Mouse (Mus musculus) MEL (cell line): ENCODE measurements around the gene Kirrel2. TPM values are rescaled to one million over a fixed set of nuclear protein-coding genes. Genes with fewer than 3 reads are reported as not detected.
A peak's percentile ranks its signal among the peaks of the same experiment; 100 is the strongest.

Source experiments
- DNase-seq: peaks from one replicate; pipeline ENCODE4 v3.0.0; 2011; ENCODE audit warnings: low read depth, low spot score
- H3K27ac ChIP-seq: 2 replicates; pipeline ENCODE4 v1.5.1; 2012; ENCODE audit warnings: low read depth, mild to moderate bottlenecking, control low read depth, low read length, moderate library complexity; ENCODE audit not compliant: control insufficient read depth
- H3K27me3 ChIP-seq, 2 experiments: fragments of 150-350 bp in 1 of 2; sonication (generic) in 1 of 2; 2 replicates each; pipeline ENCODE4 v1.6.1; 2012; ENCODE audit warnings: low read length in 2 of 2, mild to moderate bottlenecking in 2 of 2, improper control_type of control experiment in 1 of 2, moderate library complexity in 1 of 2; ENCODE audit not compliant: insufficient read depth in 2 of 2, control insufficient read depth in 1 of 2
- H3K36me3 ChIP-seq, 2 experiments: 2 replicates each; pipeline ENCODE4 v1.6.1; 2012 to 2014; ENCODE audit warnings: low read length in 2 of 2, improper control_type of control experiment in 1 of 2, inconsistent platforms in 1 of 2, mild to moderate bottlenecking in 1 of 2; ENCODE audit not compliant: insufficient read depth in 2 of 2, control insufficient read depth in 1 of 2
- H3K4me1 ChIP-seq, 2 experiments: fragments of 150-350 bp in 1 of 2; sonication (generic) in 1 of 2; 2 replicates each; pipeline ENCODE4 v1.6.1; 2012; ENCODE audit warnings: low read length in 2 of 2, improper control_type of control experiment in 1 of 2, mild to moderate bottlenecking in 1 of 2; ENCODE audit not compliant: insufficient read depth in 2 of 2, control insufficient read depth in 1 of 2
- H3K4me3 ChIP-seq, 2 experiments: fragments of 150-350 bp in 1 of 2; sonication (generic) in 1 of 2; 2 replicates each; pipeline ENCODE4 v1.5.1; 2012; ENCODE audit warnings: low read depth in 2 of 2, low read length in 2 of 2, mild to moderate bottlenecking in 2 of 2, moderate library complexity in 2 of 2, control low read depth in 1 of 2, improper control_type of control experiment in 1 of 2; ENCODE audit not compliant: control insufficient read depth in 1 of 2, insufficient read depth in 1 of 2
- H3K79me2 ChIP-seq: 2 replicates; pipeline ENCODE4 v1.6.1; 2012; ENCODE audit warnings: mild to moderate bottlenecking, low read length, moderate library complexity; ENCODE audit not compliant: control insufficient read depth, poor library complexity, insufficient read depth
- H3K9ac ChIP-seq: 2 replicates; pipeline ENCODE4 v1.6.1; 2012; ENCODE audit warnings: low read depth, mild to moderate bottlenecking, control low read depth, low read length, moderate library complexity; ENCODE audit not compliant: control insufficient read depth, poor library complexity, severe bottlenecking
- H3K9me3 ChIP-seq: fragments of 150-350 bp; sonication (generic); replicated peaks from 2 replicates; pipeline ENCODE4 v1.6.1; 2012; ENCODE audit warnings: mild to moderate bottlenecking, low read length, improper control_type of control experiment, moderate library complexity; ENCODE audit not compliant: insufficient read depth
- ETS1 ChIP-seq: IDR thresholded peaks from 2 replicates; pipeline ENCODE4 v1.6.1; 2012; ENCODE audit warnings: low read depth, mild to moderate bottlenecking, inconsistent platforms, low read length, improper control_type of control experiment, moderate library complexity
- GABPA ChIP-seq: IDR thresholded peaks from 2 replicates; pipeline ENCODE4 v1.6.1; 2012; ENCODE audit warnings: low read depth, mild to moderate bottlenecking, inconsistent platforms, low read length, improper control_type of control experiment, moderate library complexity
- JUND ChIP-seq: IDR thresholded peaks from 2 replicates; pipeline ENCODE4 v1.6.1; 2011; ENCODE audit warnings: low read depth, mild to moderate bottlenecking, improper control_type of control experiment, low read length
- MEF2A ChIP-seq: IDR thresholded peaks from 2 replicates; pipeline ENCODE4 v1.6.1; 2014; ENCODE audit warnings: low read depth, mild to moderate bottlenecking, inconsistent platforms, low read length, improper control_type of control experiment; ENCODE audit not compliant: poor library complexity, insufficient replicate concordance, severe bottlenecking; ENCODE audit errors: extremely low read depth
- NRF1 ChIP-seq: IDR thresholded peaks from 2 replicates; pipeline ENCODE4 v1.6.1; 2014; ENCODE audit warnings: low read depth, mild to moderate bottlenecking, inconsistent platforms, low read length, improper control_type of control experiment, moderate library complexity; ENCODE audit not compliant: poor library complexity, insufficient read depth, severe bottlenecking
- POLR2AphosphoS2 ChIP-seq: IDR thresholded peaks from 2 replicates; pipeline ENCODE4 v1.6.1; 2011; ENCODE audit warnings: low read length, improper control_type of control experiment
- TAL1 ChIP-seq: IDR thresholded peaks from 2 replicates; pipeline ENCODE4 v1.6.1; 2012; ENCODE audit warnings: mild to moderate bottlenecking, inconsistent platforms, low read length, moderate library complexity, mixed read lengths
- TCF12 ChIP-seq: IDR thresholded peaks from 2 replicates; pipeline ENCODE4 v1.6.1; 2014; ENCODE audit warnings: low read depth, mild to moderate bottlenecking, inconsistent platforms, low read length, improper control_type of control experiment, moderate library complexity
- ZKSCAN1 ChIP-seq: IDR thresholded peaks from 2 replicates; pipeline ENCODE4 v1.6.1; 2012; ENCODE audit warnings: low read depth, mild to moderate bottlenecking, inconsistent platforms, low read length, improper control_type of control experiment, moderate library complexity
- polyA plus RNA-seq, 2 experiments: library from polyadenylated mRNA; stranded (reverse) in 1 of 2; unstranded in 1 of 2; fragments of >175 nt in 1 of 2; fragments of >200 nt in 1 of 2; gene quantifications; 2 replicates each; pipeline versions ENCODE4 v1.2.1 to v1.2.4; 2012; ENCODE audit warnings: low replicate concordance in 2 of 2, low read depth in 1 of 2; ENCODE audit not compliant: insufficient read length in 2 of 2, insufficient read depth in 1 of 2, missing spikeins in 1 of 2
- total RNA-seq: library from RNA; depleted of rRNA; stranded (reverse); fragments of 300-350 nt; gene quantifications from 2 replicates; pipeline ENCODE4 v1.2.3, GENCODE M21; 2012

The Kirrel2 gene
- total and polyA plus RNA-seq, 3 experiments: not detected

DNA sequence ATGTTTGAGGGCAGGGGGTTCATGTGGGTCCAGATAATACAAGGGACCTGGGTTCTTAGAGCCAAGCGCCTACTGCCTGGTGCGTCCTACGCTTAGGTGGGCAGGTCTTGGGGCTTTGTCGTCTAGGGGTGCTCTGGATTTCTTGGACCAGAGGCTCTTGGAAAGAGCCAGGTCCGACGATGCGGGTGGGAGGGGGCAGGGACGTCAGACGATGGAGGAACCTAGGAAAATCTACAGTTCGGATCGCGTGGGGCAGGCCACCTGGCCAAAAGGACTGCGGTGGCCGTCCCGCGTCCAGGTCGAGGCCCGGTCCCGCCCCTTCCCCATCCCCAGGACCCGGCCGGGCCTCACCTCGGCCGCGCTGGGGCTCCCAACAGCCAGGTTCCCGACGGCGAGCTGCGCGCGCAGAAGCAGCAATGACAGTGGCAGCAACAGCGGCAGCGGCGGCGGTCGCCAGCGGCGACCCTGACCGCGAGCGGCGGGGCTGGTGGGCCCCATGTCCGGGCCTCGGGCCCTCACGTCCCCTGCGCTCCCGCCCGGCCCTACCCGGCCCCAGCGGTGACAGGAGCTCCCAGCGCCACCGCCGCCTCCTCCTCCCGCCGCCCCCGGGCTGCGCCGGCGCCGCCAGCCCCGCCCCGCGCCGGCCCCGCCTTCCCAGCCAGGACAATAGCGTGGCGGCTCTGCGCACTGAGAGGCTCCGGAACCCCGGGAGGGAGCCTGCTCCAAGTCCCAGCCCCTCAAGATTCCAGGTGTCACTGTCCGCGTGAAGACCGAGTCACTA lies 12.3 kb downstream of the Kirrel2 start, which contains the start of gene Aplp1:
Aplp1 (minus strand) TSS at position 565 of the 781 bp plus-strand sequence.
- Histone ChIP-seq H3K36me3 (no peaks in the 10 kb centered on the region; a peak in 1 of 4 replicates), H3K4me1 (peaks cover 0 to 8% of the 10 kb centered on the region in 2 experiments; a peak in 1 of 4 replicates), H3K9me3 (no peaks in the 10 kb centered on the region), H3K27ac (no peak within 1 kb of the TSS), H3K79me2 (no peaks in the 10 kb centered on the region; the same call in 1 of the 2 replicates), H3K27me3 (no peaks in the 10 kb centered on the region), H3K4me3 (peak within 1 kb of the TSS; percentile 62 to 72), H3K9ac (peak within 1 kb of the TSS; percentile 69)
- peak; percentile 52 for DNase-seq
- peak; percentile 47; the same call in 1 of the 2 replicates for TF ChIP-seq NRF1
- no peak for TF ChIP-seq ETS1
- TF ChIP-seq JUND: no peak

DNA sequence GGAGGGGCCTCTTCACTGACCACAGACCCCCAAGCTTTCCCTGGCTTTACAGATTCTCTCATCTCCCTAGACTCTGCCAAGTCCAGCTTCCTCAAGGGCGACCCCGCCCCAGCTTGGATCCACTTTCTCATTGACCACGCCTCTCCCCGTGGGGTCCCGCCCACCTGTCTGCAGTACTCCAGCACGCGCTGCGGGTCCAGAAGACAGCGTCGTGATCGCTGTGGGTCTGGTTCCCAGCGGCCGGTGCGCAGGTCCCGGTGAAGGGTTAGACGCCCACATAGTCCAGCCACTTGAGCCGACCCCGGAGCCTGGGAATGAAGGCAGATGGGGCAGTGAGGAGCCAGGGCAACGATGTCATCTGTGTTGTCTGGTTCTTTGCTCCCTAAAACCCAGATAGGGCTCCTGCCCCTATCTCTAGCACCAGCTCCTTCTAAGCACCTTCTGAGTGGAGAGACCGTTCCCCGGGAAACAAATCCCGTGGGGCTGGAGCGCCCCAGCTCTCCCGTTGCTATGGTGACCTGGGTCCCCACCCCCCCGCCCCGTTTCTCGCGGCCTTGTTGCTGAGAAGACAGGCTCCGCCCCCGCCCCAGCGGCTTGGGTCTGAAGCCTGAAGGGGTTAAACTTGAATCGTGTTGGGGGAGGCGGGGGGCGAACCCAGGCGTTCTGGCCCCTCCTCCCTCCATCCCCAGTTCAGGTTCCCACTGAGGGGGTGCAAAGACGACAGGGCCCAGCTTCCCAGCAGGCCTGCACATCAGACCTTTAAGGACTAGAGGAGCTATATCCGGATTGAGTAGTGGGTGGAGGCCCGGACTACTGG lies 13.1 kb downstream of the Kirrel2 start:
- no peaks in the 10 kb centered on the region; the same call in 1 of the 2 replicates for H3K79me2 ChIP-seq
- H3K9ac ChIP-seq: peak overlapping the region; percentile 69
- peaks cover 0 to 8% of the 10 kb centered on the region in 2 experiments; a peak in 1 of 4 replicates for H3K4me1 ChIP-seq
- H3K27me3 ChIP-seq: no peaks in the 10 kb centered on the region
- H3K36me3 ChIP-seq: no peaks in the 10 kb centered on the region; a peak in 1 of 4 replicates
- H3K9me3 ChIP-seq: no peaks in the 10 kb centered on the region
- TF ChIP-seq POLR2AphosphoS2 (no peak), GABPA (no peak), TAL1 (no peak)
- TF ChIP-seq, all 39 proteins: peak for 0
- no peak overlapping the region for H3K27ac ChIP-seq
- H3K4me3 ChIP-seq: peak overlapping the region; percentile 62 to 72
- peak; percentile 24 for DNase-seq

- TF ChIP-seq ZKSCAN1: no peak
- no peak for TF ChIP-seq POLR2AphosphoS2
- TF ChIP-seq MEF2A: no peak
- TF ChIP-seq TCF12: no peak
- Histone ChIP-seq H3K4me1 (peaks cover 0 to 8% of the 10 kb centered on the region in 2 experiments; a peak in 1 of 4 replicates), H3K9ac (no peak overlapping the region), H3K4me3 (no peak overlapping the region), H3K9me3 (no peaks in the 10 kb centered on the region), H3K79me2 (no peaks in the 10 kb centered on the region; the same call in 1 of the 2 replicates), H3K36me3 (no peaks in the 10 kb centered on the region; a peak in 1 of 4 replicates), H3K27me3 (no peaks in the 10 kb centered on the region), H3K27ac (no peak overlapping the region)
- DNase-seq: no peak
Observed at GRCm38 (mm10) chr7:30443696-30444095, 13.8 kb downstream of the Kirrel2 start.
